ENCODE assay signal across 8 mouse cellular contexts in genomic region chr4:149444964-149445701, GRCm38 (mm10). TPM values are rescaled to one million over a fixed set of nuclear protein-coding genes. Genes with fewer than 3 reads are reported as not detected.
DNase-seq lines count a peak whose midpoint lies in the region; ATAC-seq and TF ChIP-seq lines count a peak whose summit lies in the region.

No protein-coding gene starts in this region.

- peak; percentile 72 to 77 for TF ChIP-seq POLR2A in MEL (IDR thresholded peaks at IDR 0.05; ENCODE audit: control insufficient read depth in 1 of 2, insufficient read depth in 1 of 2, low read depth in 1 of 2, low read length in 2 of 2, poor library complexity in 1 of 2)
- peak; percentile 43; the same call in 1 of the 2 replicates for TF ChIP-seq POLR2A in cerebellum, adult 2 months (IDR thresholded peaks at IDR 0.05; ENCODE audit: borderline replicate concordance, insufficient read depth, low read length)

- under 1% methylated on average over 36 of the region's 36 CpGs for WGBS in cerebellum, adult 2 months
- WGBS in forebrain, postnatal 0 days: 1% methylated on average over 36 of the region's 36 CpGs
- under 1% methylated on average over 36 of the region's 36 CpGs for WGBS in lung, embryonic 16.5 days

- peak overlapping the region; percentile 68 for H3K27ac ChIP-seq in MEL (ENCODE audit: control insufficient read depth, low read depth, low read length)
- peak overlapping the region; percentile 80 for H3K27ac ChIP-seq in cerebellum, adult 2 months (ENCODE audit: insufficient read depth, low read length)
- peak overlapping the region; percentile 91 for H3K27ac ChIP-seq in forebrain, postnatal 0 days (ENCODE audit: low read depth, low read length)
- peak overlapping the region; percentile 89 for H3K27ac ChIP-seq in lung, embryonic 16.5 days (ENCODE audit: low read length)

- H3K27me3 ChIP-seq in MEL (ENCODE audit: control insufficient read depth in 1 of 2, insufficient read depth in 2 of 2, low read length in 2 of 2): no peaks in the 10 kb centered on the region
- H3K27me3 ChIP-seq in cerebellum, adult 2 months (ENCODE audit: control insufficient read depth, insufficient read depth, low read length): no peaks in the 10 kb centered on the region
- H3K27me3 ChIP-seq in forebrain, postnatal 0 days (ENCODE audit: insufficient read depth, low read length): no peaks in the 10 kb centered on the region
- H3K27me3 ChIP-seq in lung, embryonic 16.5 days (ENCODE audit: control insufficient read depth, insufficient read depth, low read depth, low read length): no peaks in the 10 kb centered on the region

- peak; percentile 41 to 68 (median 66) for TF ChIP-seq CTCF in MEL (IDR thresholded peaks at IDR 0.05 in 2 of 3, conservative IDR thresholded peaks at IDR 0.05 in 1 of 3; ENCODE audit: control insufficient read depth in 1 of 3, insufficient read depth in 1 of 3, low read depth in 2 of 3, low read length in 3 of 3, poor library complexity in 1 of 3, severe bottlenecking in 1 of 3)
- TF ChIP-seq CTCF in cerebellum, adult 2 months (IDR thresholded peaks at IDR 0.05; ENCODE audit: borderline replicate concordance, insufficient read depth, low read depth, low read length): peak; percentile 84
- TF ChIP-seq CTCF in forebrain, postnatal 0 days (IDR thresholded peaks at IDR 0.05; ENCODE audit: low read depth): peak; percentile 97

- H3K4me3 ChIP-seq in MEL (ENCODE audit: control insufficient read depth in 1 of 2, insufficient read depth in 1 of 2, low read depth in 2 of 2, low read length in 2 of 2): peak overlapping the region; percentile 52 to 67
- peak overlapping the region; percentile 45 for H3K4me3 ChIP-seq in cerebellum, adult 2 months (replicated peaks; ENCODE audit: insufficient read depth, low read depth, low read length)
- peak overlapping the region; percentile 37 for H3K4me3 ChIP-seq in forebrain, postnatal 0 days (ENCODE audit: low read depth, low read length)
- peak overlapping the region; percentile 41 for H3K4me3 ChIP-seq in lung, embryonic 16.5 days (ENCODE audit: low read length)

- H3K4me2 ChIP-seq in forebrain, postnatal 0 days (ENCODE audit: low read depth): peak overlapping the region; percentile 56
- H3K4me2 ChIP-seq in lung, embryonic 16.5 days (ENCODE audit: low read depth, low read length): peak overlapping the region; percentile 67

- H3K4me1 ChIP-seq in MEL (ENCODE audit: control insufficient read depth in 1 of 2, insufficient read depth in 2 of 2, low read length in 2 of 2): peaks cover 10 to 18% of the 10 kb centered on the region in 2 experiments
- H3K4me1 ChIP-seq in cerebellum, adult 2 months (ENCODE audit: control insufficient read depth, insufficient read depth, low read length): peaks cover 4% of the 10 kb centered on the region
- H3K4me1 ChIP-seq in forebrain, postnatal 0 days (ENCODE audit: insufficient read depth): peaks cover 14% of the 10 kb centered on the region
- H3K4me1 ChIP-seq in lung, embryonic 16.5 days (replicated peaks; ENCODE audit: control insufficient read depth, insufficient read depth, low read length): peaks cover 6% of the 10 kb centered on the region

- H3K36me3 ChIP-seq in MEL (ENCODE audit: control insufficient read depth in 1 of 2, insufficient read depth in 2 of 2, low read length in 2 of 2): peaks cover 0 to 22% of the 10 kb centered on the region in 2 experiments; a peak in 2 of 4 replicates
- H3K36me3 ChIP-seq in forebrain, postnatal 0 days (ENCODE audit: insufficient read depth): no peaks in the 10 kb centered on the region
- H3K36me3 ChIP-seq in lung, embryonic 16.5 days (ENCODE audit: control insufficient read depth, insufficient read depth, low read length): no peaks in the 10 kb centered on the region

- H3K79me2 ChIP-seq in MEL (ENCODE audit: control insufficient read depth, insufficient read depth, low read length, poor library complexity): no peaks in the 10 kb centered on the region; the same call in 1 of the 2 replicates

- H3K9me3 ChIP-seq in MEL (replicated peaks; ENCODE audit: insufficient read depth, low read length): no peaks in the 10 kb centered on the region
- no peaks in the 10 kb centered on the region for H3K9me3 ChIP-seq in forebrain, postnatal 0 days (ENCODE audit: low read length)
- no peaks in the 10 kb centered on the region for H3K9me3 ChIP-seq in lung, embryonic 16.5 days (ENCODE audit: control insufficient read depth, low read length)

- TF ChIP-seq RAD21 in MEL (IDR thresholded peaks at IDR 0.05; ENCODE audit: low read depth, low read length): peak; percentile 29

- peak; percentile 93 for DNase-seq in MEL (ENCODE audit: low read depth, low spot score)
- peak; percentile 91 to 93 for DNase-seq in cerebellum, adult 2 months
- peak; percentile 96 for DNase-seq in forebrain, postnatal 0 days
- DNase-seq in layer of hippocampus, adult 9-10 months (ENCODE audit: low spot score): peak; percentile 62
- DNase-seq in ovary, postnatal 10 days (ENCODE audit: low spot score): peak; percentile 72
- DNase-seq in thymus, postnatal 10 days (ENCODE audit: low spot score in 2 of 2): peak; percentile 82 to 85

- ATAC-seq in forebrain, postnatal 0 days: peak; percentile 98
- ATAC-seq in hematopoietic stem cell, adult 5-6 weeks (replicated peaks in 1 of 2; ENCODE audit: insufficient read depth in 1 of 2, low FRiP score in 2 of 2, low TSS enrichment in 1 of 2, low read depth in 1 of 2, poor library complexity in 2 of 2, severe bottlenecking in 2 of 2): peak; percentile 99
- ATAC-seq in lung, embryonic 16.5 days (ENCODE audit: low read depth): peak; percentile 98

- peak overlapping the region; percentile 64 for H3K9ac ChIP-seq in MEL (ENCODE audit: control insufficient read depth, low read depth, low read length, poor library complexity, severe bottlenecking)
- H3K9ac ChIP-seq in forebrain, postnatal 0 days: peak overlapping the region; percentile 57
- H3K9ac ChIP-seq in lung, embryonic 16.5 days (ENCODE audit: low read length): peak overlapping the region; percentile 73

- TF ChIP-seq EP300 in MEL (IDR thresholded peaks at IDR 0.05; ENCODE audit: low read depth in 1 of 2, low read length in 2 of 2): peak in 1 of 2 experiments; percentile 3; a peak in 2 of 4 replicates

TF ChIP-seq in MEL, 35 proteins besides CTCF, POLR2A, EP300 and RAD21 (continues in another document):
- peak; percentile 64 for TF ChIP-seq SMC3 (IDR thresholded peaks at IDR 0.05; ENCODE audit: low read depth, low read length)
- TF ChIP-seq HCFC1 (IDR thresholded peaks at IDR 0.05; ENCODE audit: low read depth, low read length): peak; percentile 69
- peak; percentile 93 for TF ChIP-seq SIN3A (IDR thresholded peaks at IDR 0.05; ENCODE audit: low read length)
- TF ChIP-seq GABPA (IDR thresholded peaks at IDR 0.05; ENCODE audit: low read depth, low read length): no peak
- TF ChIP-seq CHD2 (IDR thresholded peaks at IDR 0.05; ENCODE audit: low read length): no peak

RNA-seq across cellular contexts. Expression of gene Rbp7, which starts 9.6 kb away (rescaled TPM):
- total RNA-seq in MEL (2012; rRNA removed): not detected in 2 replicates
- not detected for polyA plus RNA-seq in MEL (2012; ENCODE audit: insufficient read depth in 1 of 2, insufficient read length in 2 of 2, low read depth in 1 of 2, low replicate concordance in 2 of 2, missing spikeins in 1 of 2)
- 0.54 and 0.74 TPM in 2 replicates for polyA plus RNA-seq in cerebellum, adult 2 months (2012; rRNA removed)
- total RNA-seq in forebrain, postnatal 0 days (2014; rRNA removed): not detected in 2 replicates
- polyA plus RNA-seq in forebrain, postnatal 0 days (2015; fragmentation: Nextera tagmentation; extraction: Ambion mirVana): 0.30 and 0.49 TPM in 2 replicates
- not detected in 2 replicates for total RNA-seq in hematopoietic stem cell, adult 5-6 weeks (2017)
- 2.0 and 3.4 TPM in 2 replicates for polyA plus RNA-seq in lung, embryonic 16.5 days (2015; fragmentation: Nextera tagmentation; extraction: Ambion mirVana)

RNA-seq across cellular contexts. Expression of gene Ube4b, which starts 18.6 kb away (rescaled TPM):
- 28.4 and 39.0 TPM in 2 replicates for total RNA-seq in MEL (2012; rRNA removed)
- 100 to 1,000 TPM in 1 of 2 experiments, 10 to 100 TPM in 1; 71.0 to 104 TPM for polyA plus RNA-seq in MEL (2012; ENCODE audit: insufficient read depth in 1 of 2, insufficient read length in 2 of 2, low read depth in 1 of 2, low replicate concordance in 2 of 2, missing spikeins in 1 of 2)
- 123 and 132 TPM in 2 replicates for polyA plus RNA-seq in cerebellum, adult 2 months (2012; rRNA removed)
- 81.0 and 93.3 TPM in 2 replicates for total RNA-seq in forebrain, postnatal 0 days (2014; rRNA removed)
- 41.0 and 47.6 TPM in 2 replicates for polyA plus RNA-seq in forebrain, postnatal 0 days (2015; fragmentation: Nextera tagmentation; extraction: Ambion mirVana)
- 37.1 and 43.7 TPM in 2 replicates for total RNA-seq in hematopoietic stem cell, adult 5-6 weeks (2017)
- 30.9 and 33.8 TPM in 2 replicates for polyA plus RNA-seq in lung, embryonic 16.5 days (2015; fragmentation: Nextera tagmentation; extraction: Ambion mirVana)

RNA-seq across cellular contexts. Expression of gene Tmem274, which starts 32.0 kb away (rescaled TPM):
- not detected in 2 replicates for total RNA-seq in MEL (2012; rRNA removed)
- not detected for polyA plus RNA-seq in MEL (2012; ENCODE audit: insufficient read depth in 1 of 2, insufficient read length in 2 of 2, low read depth in 1 of 2, low replicate concordance in 2 of 2, missing spikeins in 1 of 2)
- 0.41 and 0.51 TPM in 2 replicates for polyA plus RNA-seq in cerebellum, adult 2 months (2012; rRNA removed)
- not detected in 2 replicates for total RNA-seq in forebrain, postnatal 0 days (2014; rRNA removed)
- not detected in 2 replicates for polyA plus RNA-seq in forebrain, postnatal 0 days (2015; fragmentation: Nextera tagmentation; extraction: Ambion mirVana)
- total RNA-seq in hematopoietic stem cell, adult 5-6 weeks (2017): not detected in 2 replicates
- 0.49 and 0.53 TPM in 2 replicates for polyA plus RNA-seq in lung, embryonic 16.5 days (2015; fragmentation: Nextera tagmentation; extraction: Ambion mirVana)

RNA-seq across cellular contexts. Expression of gene Nmnat1, which starts 39.9 kb away (rescaled TPM):
- 18.9 and 22.3 TPM in 2 replicates for total RNA-seq in MEL (2012; rRNA removed)
- 10 to 100 TPM in 1 of 2 experiments, not detected in 1; 19.8 TPM for polyA plus RNA-seq in MEL (2012; ENCODE audit: insufficient read depth in 1 of 2, insufficient read length in 2 of 2, low read depth in 1 of 2, low replicate concordance in 2 of 2, missing spikeins in 1 of 2)
- 11.2 and 11.6 TPM in 2 replicates for polyA plus RNA-seq in cerebellum, adult 2 months (2012; rRNA removed)
- 3.6 and 6.5 TPM in 2 replicates for total RNA-seq in forebrain, postnatal 0 days (2014; rRNA removed)
- 4.8 and 6.4 TPM in 2 replicates for polyA plus RNA-seq in forebrain, postnatal 0 days (2015; fragmentation: Nextera tagmentation; extraction: Ambion mirVana)
- total RNA-seq in hematopoietic stem cell, adult 5-6 weeks (2017): 10.4 and 14.1 TPM in 2 replicates
- 10.3 and 11.9 TPM in 2 replicates for polyA plus RNA-seq in lung, embryonic 16.5 days (2015; fragmentation: Nextera tagmentation; extraction: Ambion mirVana)

RNA-seq across cellular contexts. Expression of gene Lzic, which starts 39.9 kb away (rescaled TPM):
- total RNA-seq in MEL (2012; rRNA removed): 24.0 and 25.0 TPM in 2 replicates
- polyA plus RNA-seq in MEL (2012; ENCODE audit: insufficient read depth in 1 of 2, insufficient read length in 2 of 2, low read depth in 1 of 2, low replicate concordance in 2 of 2, missing spikeins in 1 of 2): 10 to 100 TPM in 1 of 2 experiments, not detected in 1; 26.2 TPM
- 14.2 and 15.3 TPM in 2 replicates for polyA plus RNA-seq in cerebellum, adult 2 months (2012; rRNA removed)
- total RNA-seq in forebrain, postnatal 0 days (2014; rRNA removed): 44.2 and 62.5 TPM in 2 replicates
- 38.9 and 46.9 TPM in 2 replicates for polyA plus RNA-seq in forebrain, postnatal 0 days (2015; fragmentation: Nextera tagmentation; extraction: Ambion mirVana)
- total RNA-seq in hematopoietic stem cell, adult 5-6 weeks (2017): 72.9 and 87.1 TPM in 2 replicates
- polyA plus RNA-seq in lung, embryonic 16.5 days (2015; fragmentation: Nextera tagmentation; extraction: Ambion mirVana): 35.2 and 40.7 TPM in 2 replicates

Comparison
In these comparisons a context has a peak if more than half of its experiments do, and no peak if none do; other contexts are left out.
1. Peak in every context shown above with its lines: DNase-seq, ATAC-seq, H3K4me3 ChIP-seq and H3K27ac ChIP-seq.